Mouse (Mus musculus): ENCODE measurements around the gene Cisd3.
"Not testable (repeated sequence)": the region's sequence is repeated elsewhere in the genome, so short reads cannot be mapped to it uniquely, and the experiment has no call there.

Gene Cisd3

GRCm38 (mm10) chr11:97711200-97711900 lies 25.7 kb downstream of the Cisd3 start:
- DNase-seq (ENCODE audit: low read depth): no peak

GRCm38 (mm10) chr11:97712286-97712685 lies 26.7 kb downstream of the Cisd3 start:
- no peak for DNase-seq (ENCODE audit: low read depth)

GRCm38 (mm10) chr11:97713896-97714295 lies 28.3 kb downstream of the Cisd3 start:
- DNase-seq (ENCODE audit: low read depth): no peak

GRCm38 (mm10) chr11:97714356-97714755 lies 28.7 kb downstream of the Cisd3 start:
- no peak for DNase-seq (ENCODE audit: low read depth)

GRCm38 (mm10) chr11:97714784-97715760 lies 29.4 kb downstream of the Cisd3 start:
- DNase-seq (ENCODE audit: low read depth): no peak

- no peak for DNase-seq (ENCODE audit: low read depth)
Measured at GRCm38 (mm10) chr11:97716021-97716420, 30.4 kb downstream of the Cisd3 start.

- DNase-seq (ENCODE audit: low read depth): no peak
Measured at GRCm38 (mm10) chr11:97717369-97718280, 32.0 kb downstream of the Cisd3 start.

GRCm38 (mm10) chr11:97718281-97718860 lies 32.7 kb downstream of the Cisd3 start:
- DNase-seq (ENCODE audit: low read depth): no peak

GRCm38 (mm10) chr11:97719041-97719440 lies 33.4 kb downstream of the Cisd3 start:
- no peak for DNase-seq (ENCODE audit: low read depth)

- no peak for DNase-seq (ENCODE audit: low read depth)
Measured at GRCm38 (mm10) chr11:97721338-97721737, 35.7 kb downstream of the Cisd3 start.

- DNase-seq (ENCODE audit: low read depth): no peak
Measured at GRCm38 (mm10) chr11:97723709-97724108, 38.1 kb downstream of the Cisd3 start.

GRCm38 (mm10) chr11:97728311-97728710 lies 42.7 kb downstream of the Cisd3 start:
- no peak for DNase-seq (ENCODE audit: low read depth)

GRCm38 (mm10) chr11:97728730-97729129 lies 43.1 kb downstream of the Cisd3 start:
- DNase-seq (ENCODE audit: low read depth): no peak

GRCm38 (mm10) chr11:97733689-97734088 lies 48.1 kb downstream of the Cisd3 start:
- no peak for DNase-seq (ENCODE audit: low read depth)

GRCm38 (mm10) chr11:97734810-97735209 lies 49.2 kb downstream of the Cisd3 start:
- DNase-seq (ENCODE audit: low read depth): not testable (repeated sequence)

GRCm38 (mm10) chr11:97736645-97737044 lies 51.0 kb downstream of the Cisd3 start:
- no peak for DNase-seq (ENCODE audit: low read depth)

GRCm38 (mm10) chr11:97737600-97737999 lies 52.0 kb downstream of the Cisd3 start:
- no peak for DNase-seq (ENCODE audit: low read depth)

All from c-Kit-positive CD71-positive TER-119-negative erythroid progenitor cells, embryonic 14.5 days (primary cell).